Mouse (Mus musculus): ENCODE results near the gene Nlrc5. TPM values are rescaled to one million over a fixed set of nuclear protein-coding genes. Genes with fewer than 3 reads are reported as not detected.

The Nlrc5 gene
- polyA plus RNA-seq, 1 experiment from 2014 or later: 0.17 TPM

GRCm38 (mm10) chr8:94434958-94435357 lies 802 bp downstream of the Nlrc5 start:
- H3K4me1 ChIP-seq (ENCODE audit: control insufficient read depth, insufficient read depth, low read length): peaks cover 7% of the 10 kb centered on the region; the same call in 1 of the 2 replicates
- 74% methylated on average over 3 of the region's 3 CpGs for WGBS
- no peaks in the 10 kb centered on the region for H3K9me3 ChIP-seq (replicated peaks; ENCODE audit: control insufficient read depth, low read length)
- H3K27me3 ChIP-seq (replicated peaks; ENCODE audit: control insufficient read depth, insufficient read depth, low read length): 0 out of 2 replicates have a peak, but pooled peaks cover 2% of the 10 kb centered on the region
- H3K4me2 ChIP-seq (ENCODE audit: low read length): no peak overlapping the region
- H3K9ac ChIP-seq (ENCODE audit: low read length): no peak overlapping the region
- H3K27ac ChIP-seq (ENCODE audit: low read depth, low read length): no peak overlapping the region
- H3K4me3 ChIP-seq (ENCODE audit: low read depth, low read length): no peak overlapping the region
- ATAC-seq: no peak
- H3K36me3 ChIP-seq (ENCODE audit: control insufficient read depth, insufficient read depth, low read length): no peaks in the 10 kb centered on the region
- no peak for DNase-seq (ENCODE audit: low spot score)

DNA sequence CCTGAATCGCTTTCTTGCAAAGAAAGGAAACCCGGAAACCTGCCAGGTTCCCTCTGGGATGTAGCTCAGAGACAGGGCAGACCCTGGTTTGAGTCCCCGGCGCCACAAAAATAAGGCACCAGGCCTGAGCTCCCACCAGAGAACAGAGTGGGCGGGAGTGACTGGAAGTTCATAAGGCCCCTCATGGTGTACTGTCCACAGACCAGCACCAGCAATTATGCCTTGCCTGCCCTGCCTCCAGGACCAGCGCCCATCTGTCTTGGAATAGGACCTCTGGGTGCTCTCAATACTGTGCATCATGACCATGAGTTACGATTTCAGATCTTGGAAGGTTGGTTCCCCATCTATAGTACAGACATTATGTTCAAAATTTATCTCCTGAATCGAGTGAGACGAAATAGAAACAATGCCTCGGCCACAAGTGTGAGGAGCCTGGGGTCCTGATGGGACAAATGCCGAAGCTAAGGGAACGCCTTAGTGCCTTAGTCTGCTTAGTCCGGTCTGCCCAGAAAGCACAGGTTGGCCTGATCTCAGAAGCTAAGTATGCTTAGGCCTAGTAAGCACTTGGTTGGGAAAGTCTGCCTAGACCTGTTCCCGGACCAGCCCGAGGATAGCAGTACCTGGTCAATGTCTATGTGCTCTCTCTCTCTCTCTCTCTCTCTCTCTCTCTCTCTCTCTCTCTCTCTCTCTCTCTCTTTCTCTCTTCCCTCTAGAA lies 1.4 kb downstream of the Nlrc5 start:
- ATAC-seq (no peak), DNase-seq (ENCODE audit: low spot score) (no peak)
- peaks cover 7% of the 10 kb centered on the region; the same call in 1 of the 2 replicates for H3K4me1 ChIP-seq (ENCODE audit: control insufficient read depth, insufficient read depth, low read length)
- H3K4me2 ChIP-seq (ENCODE audit: low read length): no peak overlapping the region
- 0 out of 2 replicates have a peak, but pooled peaks cover 2% of the 10 kb centered on the region for H3K27me3 ChIP-seq (replicated peaks; ENCODE audit: control insufficient read depth, insufficient read depth, low read length)
- H3K4me3 ChIP-seq (ENCODE audit: low read depth, low read length): no peak overlapping the region
- no peaks in the 10 kb centered on the region for H3K9me3 ChIP-seq (replicated peaks; ENCODE audit: control insufficient read depth, low read length)
- no peak overlapping the region for H3K9ac ChIP-seq (ENCODE audit: low read length)
- H3K27ac ChIP-seq (ENCODE audit: low read depth, low read length): no peak overlapping the region
- WGBS: 93% methylated on average over 15 of the region's 15 CpGs
- H3K36me3 ChIP-seq (ENCODE audit: control insufficient read depth, insufficient read depth, low read length): no peaks in the 10 kb centered on the region

GRCm38 (mm10) chr8:94436112-94436572 lies 2.0 kb downstream of the Nlrc5 start:
- no peak overlapping the region for H3K4me3 ChIP-seq (ENCODE audit: low read depth, low read length)
- no peak for DNase-seq (ENCODE audit: low spot score)
- H3K27me3 ChIP-seq (replicated peaks; ENCODE audit: control insufficient read depth, insufficient read depth, low read length): 0 out of 2 replicates have a peak, but pooled peaks cover 2% of the 10 kb centered on the region
- no peaks in the 10 kb centered on the region for H3K9me3 ChIP-seq (replicated peaks; ENCODE audit: control insufficient read depth, low read length)
- H3K36me3 ChIP-seq (ENCODE audit: control insufficient read depth, insufficient read depth, low read length): no peaks in the 10 kb centered on the region
- peaks cover 7% of the 10 kb centered on the region; the same call in 1 of the 2 replicates for H3K4me1 ChIP-seq (ENCODE audit: control insufficient read depth, insufficient read depth, low read length)
- 88% methylated on average over 5 of the region's 5 CpGs for WGBS
- no peak overlapping the region for H3K9ac ChIP-seq (ENCODE audit: low read length)
- no peak for ATAC-seq
- no peak overlapping the region for H3K4me2 ChIP-seq (ENCODE audit: low read length)
- H3K27ac ChIP-seq (ENCODE audit: low read depth, low read length): no peak overlapping the region

- Histone ChIP-seq H3K36me3 (ENCODE audit: control insufficient read depth, insufficient read depth, low read length) (no peaks in the 10 kb centered on the region), H3K9ac (ENCODE audit: low read length) (no peak overlapping the region), H3K4me2 (ENCODE audit: low read length) (no peak overlapping the region), H3K27me3 (replicated peaks; ENCODE audit: control insufficient read depth, insufficient read depth, low read length) (0 out of 2 replicates have a peak, but pooled peaks cover 2% of the 10 kb centered on the region), H3K4me1 (ENCODE audit: control insufficient read depth, insufficient read depth, low read length) (peaks cover 7% of the 10 kb centered on the region; the same call in 1 of the 2 replicates), H3K4me3 (ENCODE audit: low read depth, low read length) (no peak overlapping the region), H3K27ac (ENCODE audit: low read depth, low read length) (no peak overlapping the region), H3K9me3 (replicated peaks; ENCODE audit: control insufficient read depth, low read length) (no peaks in the 10 kb centered on the region)
- 88% methylated on average over 3 of the region's 3 CpGs for whole genome bisulfite sequencing
- DNase-seq (ENCODE audit: low spot score) (no peak), ATAC-seq (no peak)
These were observed 2.7 kb downstream of the Nlrc5 start for GRCm38 (mm10) chr8:94436900-94437299.

DNA sequence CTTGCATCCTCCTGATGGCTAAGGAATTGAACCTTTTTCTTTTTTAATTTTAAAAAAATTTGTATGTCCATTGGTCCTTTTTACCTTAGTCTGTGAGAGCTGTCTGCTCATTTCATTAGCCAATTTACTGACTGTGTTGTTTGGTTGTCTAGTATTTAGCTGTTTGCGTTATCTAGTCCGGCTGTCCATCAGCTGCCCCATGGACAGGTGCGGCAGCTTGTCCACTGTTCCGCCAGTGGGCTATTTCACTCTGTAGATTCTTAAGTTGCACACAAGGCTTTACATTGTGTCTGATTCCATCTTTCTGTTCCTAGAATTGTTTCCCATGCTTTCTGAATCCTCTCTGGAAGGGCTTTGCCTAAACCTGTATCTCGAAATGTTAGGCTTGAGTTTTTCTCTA lies 4.5 kb downstream of the Nlrc5 start:
- Histone ChIP-seq H3K9me3 (replicated peaks; ENCODE audit: control insufficient read depth, low read length) (no peaks in the 10 kb centered on the region), H3K27me3 (replicated peaks; ENCODE audit: control insufficient read depth, insufficient read depth, low read length) (0 out of 2 replicates have a peak, but pooled peaks cover under 1% of the 10 kb centered on the region), H3K4me1 (ENCODE audit: control insufficient read depth, insufficient read depth, low read length) (peaks cover 7% of the 10 kb centered on the region; the same call in 1 of the 2 replicates), H3K9ac (ENCODE audit: low read length) (no peak overlapping the region), H3K4me3 (ENCODE audit: low read depth, low read length) (no peak overlapping the region), H3K27ac (ENCODE audit: low read depth, low read length) (no peak overlapping the region), H3K4me2 (ENCODE audit: low read length) (no peak overlapping the region), H3K36me3 (ENCODE audit: control insufficient read depth, insufficient read depth, low read length) (no peaks in the 10 kb centered on the region)
- WGBS: 95% methylated on average over 5 of the region's 5 CpGs
- DNase-seq (ENCODE audit: low spot score) (no peak), ATAC-seq (no peak)

DNA sequence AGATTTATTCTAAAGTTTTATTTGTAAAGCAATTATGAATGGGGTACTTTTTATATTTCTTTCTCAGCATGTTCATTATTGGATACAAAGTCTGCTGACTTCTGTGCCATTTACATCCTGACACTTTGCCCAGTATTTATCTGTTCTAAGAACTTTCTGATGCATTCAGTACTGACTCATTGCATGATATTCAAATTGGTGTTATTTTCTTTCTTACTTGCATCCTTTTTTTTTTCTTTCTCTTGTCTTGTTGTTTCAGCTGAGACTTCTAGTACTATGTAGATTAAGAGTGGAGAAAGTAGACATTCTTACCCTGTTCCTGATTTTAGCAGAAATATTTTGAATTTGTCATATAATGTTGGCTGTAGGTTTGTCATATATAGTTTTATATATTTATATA lies 5.5 kb downstream of the Nlrc5 start:
- H3K9ac ChIP-seq (ENCODE audit: low read length): no peak overlapping the region
- ATAC-seq (no peak), DNase-seq (ENCODE audit: low spot score) (no peak)
- H3K4me2 ChIP-seq (ENCODE audit: low read length): no peak overlapping the region
- no peaks in the 10 kb centered on the region for H3K27me3 ChIP-seq (replicated peaks; ENCODE audit: control insufficient read depth, insufficient read depth, low read length)
- H3K4me3 ChIP-seq (ENCODE audit: low read depth, low read length): no peak overlapping the region
- H3K36me3 ChIP-seq (ENCODE audit: control insufficient read depth, insufficient read depth, low read length): no peaks in the 10 kb centered on the region
- H3K9me3 ChIP-seq (replicated peaks; ENCODE audit: control insufficient read depth, low read length): no peaks in the 10 kb centered on the region
- no peak overlapping the region for H3K27ac ChIP-seq (ENCODE audit: low read depth, low read length)
- no peaks in the 10 kb centered on the region for H3K4me1 ChIP-seq (ENCODE audit: control insufficient read depth, insufficient read depth, low read length)

GRCm38 (mm10) chr8:94440389-94440788 lies 6.2 kb downstream of the Nlrc5 start:
- ATAC-seq (no peak), DNase-seq (ENCODE audit: low spot score) (no peak)
- WGBS: 92% methylated on average over 1 of the region's 1 CpGs

GRCm38 (mm10) chr8:94441686-94442085 lies 7.5 kb downstream of the Nlrc5 start:
- DNase-seq (ENCODE audit: low spot score) (no peak), ATAC-seq (no peak)
- Histone ChIP-seq H3K27ac (ENCODE audit: low read depth, low read length) (no peak overlapping the region), H3K36me3 (ENCODE audit: control insufficient read depth, insufficient read depth, low read length) (no peaks in the 10 kb centered on the region), H3K9ac (ENCODE audit: low read length) (no peak overlapping the region), H3K4me1 (ENCODE audit: control insufficient read depth, insufficient read depth, low read length) (no peaks in the 10 kb centered on the region), H3K27me3 (replicated peaks; ENCODE audit: control insufficient read depth, insufficient read depth, low read length) (no peaks in the 10 kb centered on the region), H3K4me3 (ENCODE audit: low read depth, low read length) (no peak overlapping the region), H3K9me3 (replicated peaks; ENCODE audit: control insufficient read depth, low read length) (no peaks in the 10 kb centered on the region), H3K4me2 (ENCODE audit: low read length) (no peak overlapping the region)
- 85% methylated on average over 1 of the region's 1 CpGs for WGBS

More at GRCm38 (mm10) chr8:94440389-94440788, 6.2 kb downstream of the Nlrc5 start:
- no peak overlapping the region for H3K4me3 ChIP-seq (ENCODE audit: low read depth, low read length)
- H3K4me1 ChIP-seq (ENCODE audit: control insufficient read depth, insufficient read depth, low read length): no peaks in the 10 kb centered on the region
- no peaks in the 10 kb centered on the region for H3K27me3 ChIP-seq (replicated peaks; ENCODE audit: control insufficient read depth, insufficient read depth, low read length)
- H3K4me2 ChIP-seq (ENCODE audit: low read length): no peak overlapping the region
- no peak overlapping the region for H3K9ac ChIP-seq (ENCODE audit: low read length)
- H3K36me3 ChIP-seq (ENCODE audit: control insufficient read depth, insufficient read depth, low read length): no peaks in the 10 kb centered on the region
- H3K9me3 ChIP-seq (replicated peaks; ENCODE audit: control insufficient read depth, low read length): no peaks in the 10 kb centered on the region
- no peak overlapping the region for H3K27ac ChIP-seq (ENCODE audit: low read depth, low read length)

- Histone ChIP-seq H3K4me3 (ENCODE audit: low read depth, low read length) (no peak overlapping the region), H3K27me3 (replicated peaks; ENCODE audit: control insufficient read depth, insufficient read depth, low read length) (no peaks in the 10 kb centered on the region), H3K9ac (ENCODE audit: low read length) (no peak overlapping the region), H3K4me1 (ENCODE audit: control insufficient read depth, insufficient read depth, low read length) (no peaks in the 10 kb centered on the region), H3K4me2 (ENCODE audit: low read length) (no peak overlapping the region), H3K9me3 (replicated peaks; ENCODE audit: control insufficient read depth, low read length) (no peaks in the 10 kb centered on the region), H3K27ac (ENCODE audit: low read depth, low read length) (no peak overlapping the region), H3K36me3 (ENCODE audit: control insufficient read depth, insufficient read depth, low read length) (no peaks in the 10 kb centered on the region)
- ATAC-seq: no peak
- 91% methylated on average over 3 of the region's 3 CpGs for WGBS
- DNase-seq (ENCODE audit: low spot score): no peak
These were observed 9.0 kb downstream of the Nlrc5 start for GRCm38 (mm10) chr8:94443153-94443552.
